8 mouse cellular contexts compared by ENCODE assay signal in the genomic region with DNA sequence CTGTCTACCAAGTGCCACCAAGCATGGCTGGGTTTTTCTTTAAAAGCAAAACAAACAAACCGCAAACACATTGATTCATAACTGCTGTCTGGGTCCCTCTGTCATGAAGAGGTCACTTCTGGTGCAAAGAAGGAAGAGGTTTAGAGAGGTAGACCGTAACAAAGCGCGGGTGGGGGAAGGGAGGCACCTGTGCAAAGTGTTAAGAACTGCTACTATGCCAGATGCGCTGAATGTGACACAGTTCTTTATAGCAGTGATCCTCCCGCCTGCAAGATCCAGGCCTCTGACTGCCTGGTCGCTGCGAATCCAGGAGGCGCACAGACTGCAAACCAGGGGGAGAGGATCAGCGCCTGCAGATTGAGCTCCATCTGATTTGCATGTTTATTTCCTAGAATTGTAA. TPM values are rescaled to one million over a fixed set of nuclear protein-coding genes. Genes with fewer than 3 reads are reported as not detected.
DNase-seq lines count a peak whose midpoint lies in the region; ATAC-seq lines count a peak whose summit lies in the region.

No protein-coding gene starts in this region.

- no peak overlapping the region for H3K9ac ChIP-seq in lung, embryonic 16.5 days (ENCODE audit: low read length)
- no peak overlapping the region for H3K9ac ChIP-seq in embryonic facial prominence, embryonic 14.5 days (ENCODE audit: low read depth, low read length)
- no peak overlapping the region for H3K9ac ChIP-seq in limb, embryonic 11.5 days (ENCODE audit: low read length)
- H3K9ac ChIP-seq in stomach, embryonic 14.5 days (replicated peaks; ENCODE audit: low read depth, low read length), result no peak overlapping the region

- H3K27ac ChIP-seq in lung, embryonic 16.5 days (ENCODE audit: low read length), result no peak overlapping the region
- peak overlapping the region; percentile 99 for H3K27ac ChIP-seq in embryonic facial prominence, embryonic 14.5 days (replicated peaks; ENCODE audit: low read depth, low read length)
- H3K27ac ChIP-seq in limb, embryonic 11.5 days (replicated peaks; ENCODE audit: low read depth, low read length), result peak overlapping the region; percentile 100; the same call in 1 of the 2 replicates
- H3K27ac ChIP-seq in stomach, embryonic 14.5 days (ENCODE audit: low read length), result no peak overlapping the region

- DNase-seq in lung, postnatal 14 days, result no peak
- peak; percentile 69 for DNase-seq in embryonic facial prominence, embryonic 14.5 days (ENCODE audit: low spot score)
- DNase-seq in limb, embryonic 11.5 days (ENCODE audit: low spot score), result peak; percentile 76
- no peak for DNase-seq in left cerebral cortex, postnatal 10 days (ENCODE audit: extremely low spot score in 1 of 2, low spot score in 2 of 2)

- H3K4me2 ChIP-seq in lung, embryonic 16.5 days (ENCODE audit: low read depth, low read length), result peak overlapping the region; percentile 87
- peak overlapping the region; percentile 81 for H3K4me2 ChIP-seq in embryonic facial prominence, embryonic 14.5 days (ENCODE audit: low read depth, low read length)
- H3K4me2 ChIP-seq in limb, embryonic 11.5 days (ENCODE audit: low read depth, severe bottlenecking), result peak overlapping the region; percentile 84; the same call in 1 of the 2 replicates
- H3K4me2 ChIP-seq in stomach, embryonic 14.5 days (replicated peaks; ENCODE audit: low read depth, low read length), result peak overlapping the region; percentile 85; the same call in 1 of the 2 replicates

- H3K9me3 ChIP-seq in lung, embryonic 16.5 days (ENCODE audit: control insufficient read depth, low read length), result no peaks in the 10 kb centered on the region
- H3K9me3 ChIP-seq in embryonic facial prominence, embryonic 14.5 days (ENCODE audit: control insufficient read depth, low read length), result no peaks in the 10 kb centered on the region
- H3K9me3 ChIP-seq in limb, embryonic 11.5 days (ENCODE audit: control insufficient read depth, low read length), result no peaks in the 10 kb centered on the region
- no peaks in the 10 kb centered on the region for H3K9me3 ChIP-seq in stomach, embryonic 14.5 days (ENCODE audit: control insufficient read depth, low read depth, low read length)

- no peak overlapping the region for H3K4me3 ChIP-seq in lung, embryonic 16.5 days (ENCODE audit: low read length)
- peak overlapping the region; percentile 89; the same call in 1 of the 2 replicates for H3K4me3 ChIP-seq in embryonic facial prominence, embryonic 14.5 days (ENCODE audit: low read depth, low read length)
- H3K4me3 ChIP-seq in limb, embryonic 11.5 days (ENCODE audit: low read depth, low read length), result no peak overlapping the region
- no peak overlapping the region for H3K4me3 ChIP-seq in stomach, embryonic 14.5 days (ENCODE audit: low read depth, low read length)

- intact Hi-C loops in left cerebral cortex, postnatal 10 days (cut with DNase I), result no loop called here

- H3K27me3 ChIP-seq in lung, embryonic 16.5 days (ENCODE audit: control insufficient read depth, insufficient read depth, low read depth, low read length), result peaks cover 3% of the 10 kb centered on the region; the same call in 1 of the 2 replicates
- H3K27me3 ChIP-seq in embryonic facial prominence, embryonic 14.5 days (replicated peaks; ENCODE audit: control insufficient read depth, insufficient read depth, low read length), result no peaks in the 10 kb centered on the region
- H3K27me3 ChIP-seq in limb, embryonic 11.5 days (ENCODE audit: control insufficient read depth, insufficient read depth, low read length), result no peaks in the 10 kb centered on the region
- no peaks in the 10 kb centered on the region for H3K27me3 ChIP-seq in stomach, embryonic 14.5 days (ENCODE audit: control insufficient read depth, insufficient read depth, low read length)

- ATAC-seq in lung, embryonic 16.5 days (ENCODE audit: low read depth), result no peak
- 0 out of 2 replicates have a peak, but pooled peaks have one; percentile 5 for ATAC-seq in embryonic facial prominence, embryonic 14.5 days (ENCODE audit: low read depth)
- ATAC-seq in limb, embryonic 11.5 days (ENCODE audit: insufficient number of reproducible peaks, low FRiP score, low TSS enrichment, low read depth), result 0 out of 2 replicates have a peak, but pooled peaks have one; percentile 24
- ATAC-seq in stomach, embryonic 14.5 days (ENCODE audit: insufficient number of reproducible peaks, insufficient read depth, low FRiP score, low read depth), result no peak
- no peak for ATAC-seq in granulocyte monocyte progenitor cell, adult 5-6 weeks (replicated peaks; ENCODE audit: poor library complexity, severe bottlenecking)
- ATAC-seq in frontal cortex, adult (ENCODE audit: low TSS enrichment), result no peak

- H3K4me1 ChIP-seq in lung, embryonic 16.5 days (replicated peaks; ENCODE audit: control insufficient read depth, insufficient read depth, low read length), result peaks cover 34% of the 10 kb centered on the region
- peaks cover 49% of the 10 kb centered on the region for H3K4me1 ChIP-seq in embryonic facial prominence, embryonic 14.5 days (ENCODE audit: control insufficient read depth, insufficient read depth, low read length)
- H3K4me1 ChIP-seq in limb, embryonic 11.5 days (ENCODE audit: control insufficient read depth, insufficient read depth, low read length), result peaks cover 40% of the 10 kb centered on the region
- H3K4me1 ChIP-seq in stomach, embryonic 14.5 days (ENCODE audit: control insufficient read depth, insufficient read depth, low read length), result peaks cover 26% of the 10 kb centered on the region

- 26% methylated on average over 10 of the region's 10 CpGs for WGBS in lung, embryonic 16.5 days
- WGBS in embryonic facial prominence, embryonic 14.5 days, result 14% methylated on average over 10 of the region's 10 CpGs
- 6% methylated on average over 10 of the region's 10 CpGs for WGBS in limb, embryonic 11.5 days
- 19% methylated on average over 10 of the region's 10 CpGs for WGBS in stomach, embryonic 14.5 days

- H3K36me3 ChIP-seq in lung, embryonic 16.5 days (ENCODE audit: control insufficient read depth, insufficient read depth, low read length), result no peaks in the 10 kb centered on the region
- no peaks in the 10 kb centered on the region; the same call in 1 of the 2 replicates for H3K36me3 ChIP-seq in embryonic facial prominence, embryonic 14.5 days (ENCODE audit: control insufficient read depth, insufficient read depth, low read length)
- H3K36me3 ChIP-seq in limb, embryonic 11.5 days (ENCODE audit: control insufficient read depth, insufficient read depth, low read length), result peaks cover 2% of the 10 kb centered on the region; the same call in 1 of the 2 replicates
- H3K36me3 ChIP-seq in stomach, embryonic 14.5 days (ENCODE audit: control insufficient read depth, insufficient read depth, low read length), result no peaks in the 10 kb centered on the region

RNA-seq across cellular contexts. Expression of a gene that starts 0.9 kb away (rescaled TPM):
- 6.1 and 9.4 TPM in 2 replicates for polyA plus RNA-seq in lung, embryonic 16.5 days (2015; fragmentation: Nextera tagmentation; extraction: Ambion mirVana)
- 49.7 and 61.7 TPM in 2 replicates for polyA plus RNA-seq in embryonic facial prominence, embryonic 14.5 days (2014; fragmentation: Nextera tagmentation; extraction: Ambion mirVana)
- polyA plus RNA-seq in limb, embryonic 11.5 days (2014; fragmentation: Nextera tagmentation; extraction: Ambion mirVana), result 71.9 and 73.6 TPM in 2 replicates
- polyA plus RNA-seq in stomach, embryonic 14.5 days (2014; fragmentation: Nextera tagmentation; extraction: Ambion mirVana), result 21.5 and 27.2 TPM in 2 replicates
- total RNA-seq in granulocyte monocyte progenitor cell, adult 5-6 weeks (2014; fragmentation: Nextera tagmentation), result not detected in 2 replicates
- total RNA-seq in granulocyte monocyte progenitor cell, adult 5-6 weeks (2017), result not detected in 2 replicates
- 10 to 100 TPM; 27.3 to 30.3 TPM for total RNA-seq in left cerebral cortex, postnatal 10 days (2021)

Comparison
In these comparisons a context has a peak if more than half of its experiments do, and no peak if none do; other contexts are left out.
1. ATAC-seq: peak in embryonic facial prominence, embryonic 14.5 days (single experiment) and limb, embryonic 11.5 days (single experiment); none in lung, embryonic 16.5 days (single experiment), stomach, embryonic 14.5 days (single experiment), granulocyte monocyte progenitor cell, adult 5-6 weeks (single experiment) and frontal cortex, adult (single experiment).
2. H3K27ac ChIP-seq: peak in embryonic facial prominence, embryonic 14.5 days (single experiment) and limb, embryonic 11.5 days (single experiment); none in lung, embryonic 16.5 days (single experiment) and stomach, embryonic 14.5 days (single experiment).
3. DNase-seq: peak in embryonic facial prominence, embryonic 14.5 days (single experiment) and limb, embryonic 11.5 days (single experiment); none in lung, postnatal 14 days (single experiment) and left cerebral cortex, postnatal 10 days (0 of 2).
4. Peak in every context shown above with its lines, with median percentiles within 50 percentile points of each other: H3K4me2 ChIP-seq.